Mouse (Mus musculus): ENCODE data around the gene Nup153. TPM values are rescaled to one million over a fixed set of nuclear protein-coding genes. Genes with fewer than 3 reads are reported as not detected.

Nup153 gene
- polyA plus RNA-seq, 1 experiment, result 28.4 TPM

- Histone ChIP-seq H3K4me3 (ENCODE audit: insufficient read depth, low read length) (peak overlapping the region; percentile 45), H3K27ac (ENCODE audit: insufficient read depth, low read length) (0 out of 2 replicates have a peak overlapping the region, but pooled peaks have one; percentile 39), H3K4me1 (ENCODE audit: control insufficient read depth, insufficient read depth, low read length) (peaks cover 2% of the 10 kb centered on the region; the same call in 1 of the 2 replicates)
- TF ChIP-seq CTCF (IDR thresholded peaks at IDR 0.05; ENCODE audit: extremely low read depth, insufficient read depth, low read length), result no peak
- TF ChIP-seq POLR2A (IDR thresholded peaks at IDR 0.05; ENCODE audit: extremely low read depth, insufficient read depth, low read length), result no peak
Measured at GRCm38 (mm10) chr13:46735808-46736478, 8.2 kb upstream of the Nup153 start.

GRCm38 (mm10) chr13:46735219-46735807, 7.6 kb upstream of the Nup153 start:
- H3K4me1 ChIP-seq (ENCODE audit: control insufficient read depth, insufficient read depth, low read length), result peaks cover 2% of the 10 kb centered on the region; the same call in 1 of the 2 replicates
- peak overlapping the region; percentile 45 for H3K4me3 ChIP-seq (ENCODE audit: insufficient read depth, low read length)
- no peak for TF ChIP-seq POLR2A (IDR thresholded peaks at IDR 0.05; ENCODE audit: extremely low read depth, insufficient read depth, low read length)
- TF ChIP-seq CTCF (IDR thresholded peaks at IDR 0.05; ENCODE audit: extremely low read depth, insufficient read depth, low read length), result no peak
- H3K27ac ChIP-seq (ENCODE audit: insufficient read depth, low read length), result 0 out of 2 replicates have a peak overlapping the region, but pooled peaks have one; percentile 39

- TF ChIP-seq CTCF (IDR thresholded peaks at IDR 0.05; ENCODE audit: extremely low read depth, insufficient read depth, low read length) (no peak), POLR2A (IDR thresholded peaks at IDR 0.05; ENCODE audit: extremely low read depth, insufficient read depth, low read length) (no peak)
- peaks cover 3% of the 10 kb centered on the region; the same call in 1 of the 2 replicates for H3K4me1 ChIP-seq (ENCODE audit: control insufficient read depth, insufficient read depth, low read length)
- no peak overlapping the region for H3K4me3 ChIP-seq (ENCODE audit: insufficient read depth, low read length)
- H3K27ac ChIP-seq (ENCODE audit: insufficient read depth, low read length), result no peak overlapping the region
Measured at GRCm38 (mm10) chr13:46729998-46730397, 2.3 kb upstream of the Nup153 start.

DNA sequence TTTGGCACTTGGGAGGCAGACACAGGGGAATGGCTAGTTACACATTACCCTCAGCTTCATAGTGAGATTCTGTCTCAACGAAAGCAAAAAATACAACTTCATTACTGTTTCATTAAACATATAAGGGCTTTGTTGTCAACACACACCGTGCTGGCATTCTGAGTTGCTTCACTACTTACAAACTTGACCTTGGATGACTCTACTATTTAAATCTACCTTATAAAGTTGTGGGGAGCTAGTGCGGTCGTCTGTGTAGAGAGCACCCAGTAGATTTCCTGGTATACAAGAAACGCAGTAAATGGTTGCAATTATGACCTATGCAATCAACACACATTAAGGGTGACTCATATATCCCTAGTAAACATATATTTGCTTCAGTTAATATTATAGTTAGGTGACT, 671 bp upstream of the Nup153 start:
- no peak overlapping the region for H3K27ac ChIP-seq (ENCODE audit: insufficient read depth, low read length)
- H3K4me1 ChIP-seq (ENCODE audit: control insufficient read depth, insufficient read depth, low read length), result peaks cover 3% of the 10 kb centered on the region; the same call in 1 of the 2 replicates
- TF ChIP-seq POLR2A (IDR thresholded peaks at IDR 0.05; ENCODE audit: extremely low read depth, insufficient read depth, low read length) (no peak), CTCF (IDR thresholded peaks at IDR 0.05; ENCODE audit: extremely low read depth, insufficient read depth, low read length) (no peak)
- peak overlapping the region; percentile 24 for H3K4me3 ChIP-seq (ENCODE audit: insufficient read depth, low read length)

GRCm38 (mm10) chr13:46727038-46727836, 503 bp downstream of the Nup153 start:
- Histone ChIP-seq H3K4me3 (ENCODE audit: insufficient read depth, low read length) (peak overlapping the region; percentile 24), H3K4me1 (ENCODE audit: control insufficient read depth, insufficient read depth, low read length) (peaks cover 3% of the 10 kb centered on the region; the same call in 1 of the 2 replicates), H3K27ac (ENCODE audit: insufficient read depth, low read length) (peak overlapping the region; percentile 58)
- TF ChIP-seq POLR2A (IDR thresholded peaks at IDR 0.05; ENCODE audit: extremely low read depth, insufficient read depth, low read length), result no peak
- no peak for TF ChIP-seq CTCF (IDR thresholded peaks at IDR 0.05; ENCODE audit: extremely low read depth, insufficient read depth, low read length)

DNA sequence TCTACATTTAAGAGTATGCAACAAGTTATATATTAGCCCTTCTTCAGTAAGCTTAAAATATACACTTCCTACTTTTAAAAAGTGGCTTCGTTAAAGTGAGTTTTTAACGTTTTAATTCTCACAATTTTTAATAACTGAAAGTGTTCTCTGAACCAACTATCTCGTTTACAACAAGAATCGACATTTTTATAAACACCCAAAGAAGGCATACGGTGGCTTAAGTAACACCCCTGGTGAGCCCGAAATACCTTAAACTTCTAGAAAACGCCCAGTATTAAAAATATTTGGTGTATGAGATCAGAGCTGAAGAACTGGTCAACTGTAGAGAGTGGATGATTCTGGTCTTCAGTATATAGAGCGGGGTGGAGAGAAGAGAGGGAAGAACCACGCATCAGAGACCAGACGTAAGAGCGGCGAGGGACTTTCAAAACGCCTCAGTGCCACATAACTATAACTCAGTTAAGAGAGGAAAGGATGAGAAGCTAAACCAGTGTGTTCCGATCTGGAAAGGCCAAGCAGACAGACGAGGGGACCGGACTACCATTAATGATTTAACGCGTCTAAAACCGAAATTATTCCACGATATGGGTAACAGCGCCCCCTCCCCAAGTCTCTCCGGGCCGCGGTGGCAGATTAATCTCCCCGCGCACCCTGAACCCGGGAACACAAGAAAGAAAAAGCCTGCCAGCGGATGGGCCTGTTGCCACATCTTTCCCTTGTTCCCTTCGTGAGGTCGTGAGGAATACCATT, 1.3 kb downstream of the Nup153 start:
- peaks cover 3% of the 10 kb centered on the region; the same call in 1 of the 2 replicates for H3K4me1 ChIP-seq (ENCODE audit: control insufficient read depth, insufficient read depth, low read length)
- H3K4me3 ChIP-seq (ENCODE audit: insufficient read depth, low read length), result peak overlapping the region; percentile 24
- no peak overlapping the region for H3K27ac ChIP-seq (ENCODE audit: insufficient read depth, low read length)
- TF ChIP-seq CTCF (IDR thresholded peaks at IDR 0.05; ENCODE audit: extremely low read depth, insufficient read depth, low read length), result no peak
- TF ChIP-seq POLR2A (IDR thresholded peaks at IDR 0.05; ENCODE audit: extremely low read depth, insufficient read depth, low read length), result no peak

DNA sequence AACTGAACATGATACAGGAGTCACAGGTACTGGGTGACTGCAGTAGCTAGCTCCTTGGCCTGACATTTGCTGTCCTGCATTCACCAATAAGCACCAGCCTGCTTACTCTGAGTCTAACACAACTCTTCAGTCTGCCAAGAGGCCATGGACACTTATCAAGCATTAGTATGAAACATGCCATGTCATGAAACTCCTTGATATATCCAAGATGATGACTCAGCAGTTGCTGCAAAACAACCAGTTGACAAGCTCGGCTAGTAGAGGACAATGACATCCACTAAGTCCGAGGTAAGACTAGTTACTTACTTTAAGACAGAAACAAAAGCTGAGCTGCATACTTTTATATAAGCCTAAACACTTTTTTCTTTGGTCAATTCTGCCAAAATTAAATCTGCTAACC, 2.5 kb downstream of the Nup153 start:
- Histone ChIP-seq H3K27ac (ENCODE audit: insufficient read depth, low read length) (no peak overlapping the region), H3K4me3 (ENCODE audit: insufficient read depth, low read length) (no peak overlapping the region), H3K4me1 (ENCODE audit: control insufficient read depth, insufficient read depth, low read length) (peaks cover 3% of the 10 kb centered on the region; the same call in 1 of the 2 replicates)
- no peak for TF ChIP-seq CTCF (IDR thresholded peaks at IDR 0.05; ENCODE audit: extremely low read depth, insufficient read depth, low read length)
- no peak for TF ChIP-seq POLR2A (IDR thresholded peaks at IDR 0.05; ENCODE audit: extremely low read depth, insufficient read depth, low read length)

GRCm38 (mm10) chr13:46724371-46724770, 3.4 kb downstream of the Nup153 start:
- H3K4me1 ChIP-seq (ENCODE audit: control insufficient read depth, insufficient read depth, low read length), result peaks cover 3% of the 10 kb centered on the region; the same call in 1 of the 2 replicates
- no peak overlapping the region for H3K27ac ChIP-seq (ENCODE audit: insufficient read depth, low read length)
- TF ChIP-seq CTCF (IDR thresholded peaks at IDR 0.05; ENCODE audit: extremely low read depth, insufficient read depth, low read length), result peak; percentile 25; the same call in 1 of the 2 replicates
- no peak for TF ChIP-seq POLR2A (IDR thresholded peaks at IDR 0.05; ENCODE audit: extremely low read depth, insufficient read depth, low read length)
- H3K4me3 ChIP-seq (ENCODE audit: insufficient read depth, low read length), result no peak overlapping the region

- TF ChIP-seq POLR2A (IDR thresholded peaks at IDR 0.05; ENCODE audit: extremely low read depth, insufficient read depth, low read length) (no peak), CTCF (IDR thresholded peaks at IDR 0.05; ENCODE audit: extremely low read depth, insufficient read depth, low read length) (no peak)
- H3K27ac ChIP-seq (ENCODE audit: insufficient read depth, low read length), result no peak overlapping the region
- H3K4me1 ChIP-seq (ENCODE audit: control insufficient read depth, insufficient read depth, low read length), result peaks cover 3% of the 10 kb centered on the region
- no peak overlapping the region for H3K4me3 ChIP-seq (ENCODE audit: insufficient read depth, low read length)
Measured at GRCm38 (mm10) chr13:46721009-46721408, 6.7 kb downstream of the Nup153 start.

All from cortical plate, adult 2 months (tissue).